Mouse (Mus musculus) urinary bladder, postnatal 10 days (tissue): Measurements from ENCODE around the gene Ankdd1b.

Experiments
- DNase-seq: peaks from one replicate; pipeline ENCODE4 v3.0.0; 2022; ENCODE audit warnings: low spot score

The Ankdd1b gene

GRCm38 (mm10) chr13:96470957-96471356 is at the start of gene Ankdd1b:
Ankdd1b (minus strand) TSS chr13:96471198.
- DNase-seq, result no peak

GRCm38 (mm10) chr13:96517335-96517734 is 46.3 kb upstream of the Ankdd1b start:
- DNase-seq, result no peak

GRCm38 (mm10) chr13:96516249-96516648 is 45.3 kb upstream of the Ankdd1b start:
- no peak for DNase-seq

GRCm38 (mm10) chr13:96514154-96514942 is 43.4 kb upstream of the Ankdd1b start:
- no peak for DNase-seq

- no peak for DNase-seq
Measured at GRCm38 (mm10) chr13:96511893-96512292, 40.9 kb upstream of the Ankdd1b start.

GRCm38 (mm10) chr13:96511262-96511661 is 40.3 kb upstream of the Ankdd1b start:
- no peak for DNase-seq

GRCm38 (mm10) chr13:96510635-96511034 is 39.6 kb upstream of the Ankdd1b start:
- no peak for DNase-seq

GRCm38 (mm10) chr13:96507541-96507940 is 36.5 kb upstream of the Ankdd1b start:
- no peak for DNase-seq

GRCm38 (mm10) chr13:96506313-96506712 is 35.3 kb upstream of the Ankdd1b start:
- DNase-seq, result no peak

- DNase-seq, result no peak
Measured at GRCm38 (mm10) chr13:96505661-96506060, 34.7 kb upstream of the Ankdd1b start.

- DNase-seq, result no peak
Measured at GRCm38 (mm10) chr13:96499891-96500290, 28.9 kb upstream of the Ankdd1b start.

GRCm38 (mm10) chr13:96496630-96497029 is 25.6 kb upstream of the Ankdd1b start:
- DNase-seq, result no peak

GRCm38 (mm10) chr13:96490433-96490832 is 19.4 kb upstream of the Ankdd1b start, which contains the start of gene Gm17622:
Gm17622 (plus strand) TSS chr13:96490733.
- DNase-seq, result no peak

- DNase-seq, result no peak
Measured at GRCm38 (mm10) chr13:96487968-96488367, 17.0 kb upstream of the Ankdd1b start.

- no peak for DNase-seq
Measured at GRCm38 (mm10) chr13:96487230-96487629, 16.2 kb upstream of the Ankdd1b start.

- DNase-seq, result no peak
Measured at GRCm38 (mm10) chr13:96478991-96479390, 8.0 kb upstream of the Ankdd1b start.

GRCm38 (mm10) chr13:96477226-96477625 is 6.2 kb upstream of the Ankdd1b start:
- DNase-seq, result no peak

GRCm38 (mm10) chr13:96470556-96470955 is 442 bp downstream of the Ankdd1b start:
- DNase-seq, result no peak

- DNase-seq, result no peak
Measured at GRCm38 (mm10) chr13:96468678-96469077, 2.3 kb downstream of the Ankdd1b start.

- no peak for DNase-seq
Measured at GRCm38 (mm10) chr13:96465315-96465714, 5.7 kb downstream of the Ankdd1b start.

- no peak for DNase-seq
Measured at GRCm38 (mm10) chr13:96462644-96463043, 8.4 kb downstream of the Ankdd1b start.

- no peak for DNase-seq
Measured at GRCm38 (mm10) chr13:96458606-96459005, 12.4 kb downstream of the Ankdd1b start.

- no peak for DNase-seq
Measured at GRCm38 (mm10) chr13:96458018-96458417, 13.0 kb downstream of the Ankdd1b start.

- DNase-seq, result no peak
Measured at GRCm38 (mm10) chr13:96457566-96457965, 13.4 kb downstream of the Ankdd1b start.
